Mouse (Mus musculus) MEL-GATA-1-ER (cell line): Measurements from ENCODE around the gene Fat3.

Source experiments
- DNase-seq: peaks from one replicate; pipeline ENCODE4 v3.0.0-alpha.2; 2012; ENCODE audit warnings: low read depth; ENCODE audit errors: extremely low read depth

The Fat3 gene

DNA sequence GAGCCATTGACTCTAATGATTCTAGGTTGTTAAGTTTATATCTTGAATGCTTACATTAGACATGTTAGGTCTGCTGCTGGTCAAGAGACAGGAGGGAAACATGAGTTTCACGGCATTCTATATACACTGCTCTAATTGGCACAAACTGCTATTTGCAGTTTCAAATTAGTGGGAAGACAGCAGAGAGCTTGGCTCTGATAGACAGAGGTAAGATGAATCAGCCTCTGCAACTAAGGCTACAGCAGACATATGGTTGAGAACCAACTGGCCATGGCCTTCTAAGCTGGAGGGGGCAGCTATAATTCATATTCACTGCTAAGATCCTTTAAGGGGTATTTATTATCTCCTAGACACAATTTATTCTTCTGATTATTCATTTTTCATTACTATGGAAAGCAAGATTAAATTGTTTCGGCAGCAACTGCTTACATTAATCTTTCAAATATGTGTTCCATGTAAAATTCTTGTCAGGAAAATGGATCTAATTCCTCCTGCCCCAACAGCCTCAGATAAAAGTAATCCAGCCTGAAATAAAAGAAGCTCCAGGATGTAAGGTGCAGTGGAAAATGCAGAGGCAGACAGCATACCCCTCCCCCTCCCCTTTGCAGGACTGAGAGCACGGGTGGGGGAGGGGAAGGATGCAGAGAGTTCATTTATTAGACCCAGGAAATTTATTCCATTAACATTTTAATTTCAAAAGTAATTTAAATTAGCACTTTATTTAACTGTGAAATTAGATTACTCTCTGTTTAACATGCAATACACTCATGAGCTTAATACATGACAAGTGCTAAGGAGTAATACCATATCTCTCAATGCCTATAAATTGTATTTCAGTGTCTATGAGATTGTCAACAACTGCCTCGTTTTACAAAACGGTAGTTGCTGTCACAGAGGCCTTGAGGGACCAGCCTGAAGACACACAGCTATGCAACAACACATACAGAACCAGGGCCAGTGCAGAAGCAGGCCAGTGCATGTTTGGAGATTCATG lies 189.9 kb downstream of the Fat3 start:
- no peak for DNase-seq

GRCm38 (mm10) chr9:16310305-16310704 lies 190.8 kb downstream of the Fat3 start:
- DNase-seq = no peak

- no peak for DNase-seq
These were observed 193.3 kb downstream of the Fat3 start for GRCm38 (mm10) chr9:16307789-16308188.

- no peak for DNase-seq
These were observed 194.9 kb downstream of the Fat3 start for GRCm38 (mm10) chr9:16306222-16306621.

DNA sequence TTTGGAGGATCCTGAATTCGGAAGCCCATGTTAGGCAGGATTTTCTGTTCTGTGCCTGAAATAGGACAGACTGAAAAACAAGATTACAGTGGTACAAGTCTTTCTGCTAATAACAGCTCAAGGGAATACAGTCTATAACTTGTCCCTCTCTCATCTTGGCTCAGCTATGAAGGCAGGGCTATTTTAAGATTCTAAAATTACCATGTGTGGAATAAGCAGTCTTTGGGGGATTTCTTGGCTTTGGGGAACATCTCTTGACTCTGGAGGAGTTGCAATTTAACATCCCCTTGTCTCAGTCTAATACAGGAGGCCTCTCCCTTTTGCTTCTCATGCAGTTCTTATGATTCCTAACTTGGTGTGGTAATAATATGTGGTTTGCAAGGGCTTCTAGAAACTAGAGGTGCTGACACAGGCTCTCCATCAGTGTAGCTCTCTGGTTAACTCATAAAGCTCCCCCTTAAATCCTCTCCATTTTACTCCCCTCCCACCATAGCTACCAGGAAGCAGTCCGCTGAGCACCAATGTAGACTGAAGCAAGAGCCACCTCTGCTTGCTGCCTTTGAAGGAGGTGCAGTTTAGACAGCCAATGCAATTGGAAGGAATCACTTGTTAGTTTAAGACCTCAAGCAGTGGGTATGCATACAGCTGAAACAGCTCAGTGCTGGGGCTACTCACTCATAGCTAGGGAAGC lies 195.5 kb downstream of the Fat3 start:
- no peak for DNase-seq

DNA sequence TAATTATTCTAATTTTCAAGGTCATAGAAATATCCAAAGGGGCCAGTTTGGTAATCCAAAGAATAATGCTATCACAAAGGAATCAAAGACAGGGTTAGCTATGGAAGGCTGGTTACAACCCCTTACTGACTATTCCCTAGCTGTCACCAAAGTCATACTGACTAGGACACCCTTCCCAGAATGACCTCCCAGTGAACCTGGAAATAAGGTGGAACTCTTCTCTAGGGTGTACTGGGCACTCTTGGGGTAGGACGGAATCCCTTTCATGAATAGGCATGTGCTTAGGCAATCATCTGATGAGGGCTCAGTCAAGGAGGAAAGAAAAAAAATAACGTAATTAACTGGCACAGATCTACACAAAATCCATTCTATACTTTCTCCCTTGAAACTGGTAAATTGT lies 196.1 kb downstream of the Fat3 start:
- no peak for DNase-seq

DNA sequence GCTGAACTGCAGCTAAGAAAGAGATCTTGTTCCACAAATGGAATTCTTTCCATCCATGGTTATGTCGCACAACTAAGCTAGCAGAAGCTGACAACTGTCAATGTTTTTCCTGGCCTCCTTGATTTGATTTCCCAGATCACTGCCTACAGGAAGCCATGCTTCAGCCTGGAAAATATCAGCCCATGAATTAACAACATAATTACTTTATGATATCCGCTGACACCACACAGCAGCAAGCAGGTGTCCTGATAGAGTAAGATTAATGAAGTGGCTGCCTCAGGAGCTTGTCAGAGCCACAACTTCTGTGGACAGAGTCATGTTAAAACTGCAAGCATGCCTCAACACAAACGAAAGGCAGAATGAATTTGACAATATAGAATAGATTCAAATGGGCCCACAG lies 198.6 kb downstream of the Fat3 start:
- no peak for DNase-seq

DNA sequence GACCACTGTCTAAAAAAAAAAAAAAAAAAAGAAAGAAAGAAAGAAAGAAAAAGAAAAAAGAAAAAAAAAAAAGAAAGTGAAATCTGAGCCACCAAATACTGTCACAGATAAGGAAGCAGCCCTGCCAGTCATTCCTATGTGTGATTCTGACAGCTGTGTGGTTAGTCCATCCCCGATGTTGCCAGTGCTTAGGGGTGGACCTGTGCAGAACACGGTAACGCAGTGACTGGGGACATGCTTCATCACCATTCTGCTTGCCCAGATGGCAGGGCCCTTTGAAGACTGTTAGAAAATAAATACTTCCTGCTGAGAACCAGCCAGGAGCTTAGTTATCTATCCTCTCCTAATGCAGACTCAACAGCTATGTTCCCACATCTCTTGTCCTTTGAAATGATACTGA lies 203.2 kb downstream of the Fat3 start:
- no peak for DNase-seq

DNA sequence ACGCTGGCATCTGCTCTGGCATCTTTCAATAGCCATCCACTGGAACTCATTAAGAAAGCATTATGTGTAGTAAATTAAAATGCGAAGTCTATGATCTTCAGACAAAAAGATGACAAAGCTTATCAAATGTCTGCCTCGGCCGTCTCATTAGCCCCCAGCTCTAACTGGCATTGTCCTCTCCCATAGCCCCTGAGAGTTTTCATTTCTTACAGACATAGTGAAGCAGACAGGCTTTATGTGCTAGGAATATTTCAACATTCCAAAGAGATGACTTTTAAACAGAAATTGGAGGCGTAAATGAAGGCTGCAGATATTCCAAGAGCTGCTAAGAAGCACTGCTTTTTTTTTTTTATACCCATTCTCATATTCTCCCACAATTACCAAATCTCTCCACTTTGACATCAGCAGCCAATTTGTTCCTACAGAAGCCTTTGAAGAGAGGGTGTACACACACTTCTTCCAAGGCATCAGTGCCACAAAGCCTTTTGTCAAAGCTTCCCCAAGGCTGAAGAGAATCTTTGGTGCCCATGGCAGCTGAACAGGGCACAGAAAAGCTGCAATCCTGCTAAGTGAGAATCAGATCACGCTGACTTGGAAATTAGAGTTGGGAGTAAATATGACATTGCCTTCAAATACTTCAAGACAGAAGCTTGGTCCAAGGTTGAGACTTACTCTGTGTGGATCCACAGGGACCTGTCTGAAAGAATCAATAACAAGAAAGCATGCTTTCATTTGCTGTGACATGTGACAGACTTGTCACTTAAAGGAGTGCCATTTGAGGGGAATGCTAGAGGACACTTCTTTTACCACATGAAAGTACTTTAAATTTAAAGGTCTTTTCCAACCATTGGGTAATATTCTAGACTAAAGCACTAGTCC lies 206.9 kb downstream of the Fat3 start:
- no peak for DNase-seq

- DNase-seq = no peak
These were observed 208.6 kb downstream of the Fat3 start for GRCm38 (mm10) chr9:16292492-16292891.

DNA sequence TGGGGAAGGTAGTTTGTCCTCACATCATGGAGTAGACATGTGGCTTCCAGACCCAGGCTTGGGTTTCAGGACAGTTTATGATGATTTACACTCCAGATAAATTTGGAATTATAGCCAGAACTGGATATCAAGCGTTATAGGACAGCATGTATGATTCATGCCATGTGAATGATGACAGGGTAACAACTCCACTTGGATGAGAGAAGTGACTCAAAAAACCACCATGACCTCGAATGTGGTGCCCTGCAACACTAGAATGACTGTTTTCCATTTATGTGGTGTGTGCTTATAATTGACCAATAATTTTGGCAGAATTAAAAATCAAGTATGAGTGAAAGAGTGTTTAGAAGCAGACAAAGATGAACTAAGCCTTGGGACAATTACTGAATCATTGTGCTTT lies 210.2 kb downstream of the Fat3 start:
- no peak for DNase-seq

DNA sequence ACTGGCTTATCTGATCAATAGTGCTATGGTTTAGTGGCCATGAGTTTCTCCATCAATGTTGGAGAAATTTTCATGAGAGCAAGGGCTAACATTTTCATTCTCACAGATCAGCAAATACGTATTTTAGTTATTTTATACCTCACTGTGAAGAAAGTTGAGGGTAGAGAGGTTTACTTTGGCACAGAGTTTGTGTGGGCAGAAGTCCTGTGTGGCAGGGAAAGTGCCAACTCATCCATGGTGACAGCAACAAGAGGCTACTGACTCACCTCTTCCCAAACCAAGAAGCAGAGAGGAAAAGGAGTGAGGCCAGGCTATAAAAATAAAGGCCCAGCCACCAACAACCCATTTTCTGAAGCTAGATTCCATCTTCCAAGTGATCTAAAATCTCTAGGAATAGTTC lies 218.1 kb downstream of the Fat3 start:
- DNase-seq = no peak

GRCm38 (mm10) chr9:16282291-16282804 lies 218.7 kb downstream of the Fat3 start:
- DNase-seq = no peak

DNA sequence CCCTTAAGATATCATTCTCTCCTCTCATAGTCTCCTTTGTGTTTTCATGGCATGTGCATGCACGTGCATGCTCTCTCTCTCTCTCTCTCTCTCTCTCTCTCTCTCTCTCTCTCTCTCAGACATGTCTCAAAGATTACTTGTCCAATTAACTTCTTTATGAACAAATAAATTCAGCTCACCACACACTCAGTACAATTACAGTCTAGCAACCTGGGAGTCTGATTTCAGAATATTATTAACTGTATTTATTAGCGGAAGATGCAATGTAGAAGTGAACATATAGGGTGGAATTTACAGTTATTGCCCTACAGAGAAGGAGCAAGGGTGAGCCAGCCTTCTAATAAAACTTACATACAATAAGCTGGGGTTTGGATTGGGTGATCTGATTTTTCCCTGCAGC lies 225.5 kb downstream of the Fat3 start:
- DNase-seq = no peak

DNA sequence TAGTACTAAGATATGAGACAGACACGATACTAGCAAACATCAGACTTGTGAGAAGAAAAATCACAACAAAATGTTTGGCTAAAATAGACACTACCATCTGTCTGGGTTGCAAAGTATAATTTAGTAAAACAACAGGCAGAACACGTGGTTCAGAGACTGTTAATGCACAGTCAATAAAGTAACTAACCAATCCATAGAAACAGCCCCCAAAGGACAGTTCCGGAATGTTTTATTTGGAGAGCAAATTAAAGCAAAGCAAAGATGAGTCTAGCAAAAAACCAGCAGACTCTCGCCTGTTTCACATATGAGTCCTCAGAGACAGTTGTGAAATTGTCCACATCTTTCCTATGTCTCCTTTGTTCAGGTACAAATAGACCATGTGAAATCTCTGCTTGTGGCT lies 227.0 kb downstream of the Fat3 start:
- DNase-seq = no peak

- no peak for DNase-seq
These were observed 228.3 kb downstream of the Fat3 start for GRCm38 (mm10) chr9:16272810-16273209.

DNA sequence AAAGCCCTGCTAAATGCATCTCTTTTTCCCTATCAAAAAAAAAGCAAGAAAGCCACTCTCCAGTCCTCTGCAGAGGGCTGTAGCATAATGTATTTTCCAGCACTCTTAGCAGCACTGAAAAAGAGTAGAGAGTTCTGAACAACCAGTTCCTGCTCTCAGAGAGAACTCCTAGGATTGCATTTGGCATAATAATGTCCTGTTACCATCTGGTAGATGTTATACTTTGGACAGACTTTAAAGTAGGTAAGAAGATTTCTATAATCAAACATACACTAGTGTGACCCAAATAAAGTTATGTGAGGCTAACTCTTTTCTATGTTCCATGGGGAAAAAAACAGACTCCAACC lies 230.3 kb downstream of the Fat3 start:
- no peak for DNase-seq

GRCm38 (mm10) chr9:16270056-16270767 lies 230.9 kb downstream of the Fat3 start:
- no peak for DNase-seq

DNA sequence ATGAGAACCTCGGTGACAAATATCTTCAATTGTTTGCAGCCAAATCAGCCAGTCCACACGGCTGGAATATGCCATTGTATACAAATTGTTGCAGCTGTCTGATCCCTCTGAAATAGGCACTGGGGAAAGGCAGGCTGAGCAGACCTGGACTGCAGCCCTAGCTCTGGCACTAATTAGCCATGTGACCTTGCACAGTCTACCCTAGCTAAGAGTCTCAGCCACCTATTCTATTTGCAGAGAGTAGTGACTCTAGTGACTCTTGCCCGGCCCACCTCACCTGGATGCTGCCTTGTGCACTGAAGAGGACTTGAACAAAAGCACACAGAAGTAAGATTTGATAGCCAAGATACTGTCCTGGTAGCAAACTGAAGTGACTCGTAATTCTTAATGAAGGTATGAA lies 235.6 kb downstream of the Fat3 start:
- no peak for DNase-seq

- no peak for DNase-seq
These were observed 243.7 kb downstream of the Fat3 start for GRCm38 (mm10) chr9:16257241-16257840.
